Mouse (Mus musculus) G1E (cell line): ENCODE measurements at regions not wholly inside any gene's neighbourhood (a gene's known extent, or its start where the extent isn't known, plus 50 kb on each side); places are given as distances from the start of the nearest gene placed in this dataset.

Experiments
- CTCF ChIP-seq: IDR thresholded peaks from 2 replicates; pipeline ENCODE4 v1.5.1; 2012; ENCODE audit warnings: low read depth, low read length, inconsistent platforms, mixed read lengths
- GATA1 ChIP-seq: IDR thresholded peaks from 2 replicates; pipeline ENCODE4 v1.6.1; 2012; ENCODE audit warnings: borderline replicate concordance, low read length, inconsistent platforms, mixed read lengths
- GATA2 ChIP-seq: IDR thresholded peaks from 2 replicates; pipeline ENCODE4 v1.6.1; 2012; ENCODE audit warnings: low read depth, low read length, inconsistent platforms, borderline replicate concordance
- TAL1 ChIP-seq: conservative IDR thresholded peaks from 2 replicates; pipeline ENCODE4 v1.6.1; 2012; ENCODE audit warnings: low read depth, low read length, inconsistent platforms, mixed read lengths

- TF ChIP-seq GATA2, result no peak
- no peak for TF ChIP-seq CTCF
- no peak for TF ChIP-seq TAL1
- no peak for TF ChIP-seq GATA1
Observed at GRCm38 (mm10) chr8:8824886-8825285, 134.6 kb upstream of the Arglu1 start.
